ENCODE assay signal across 8 mouse cellular contexts in genomic region chr11:74837056-74837693, GRCm38 (mm10). TPM values are rescaled to one million over a fixed set of nuclear protein-coding genes. Genes with fewer than 3 reads are reported as not detected.
DNase-seq lines count a peak whose midpoint lies in the region; ATAC-seq and TF ChIP-seq lines count a peak whose summit lies in the region.

No protein-coding gene starts in this region.

- TF ChIP-seq POLR2A in ES-Bruce4 (IDR thresholded peaks at IDR 0.05; ENCODE audit: insufficient read depth, low read length): no peak

- peak overlapping the region; percentile 97 to 99 for H3K27ac ChIP-seq in heart, embryonic 14.5 days (replicated peaks in 1 of 2; ENCODE audit: control insufficient read depth in 1 of 2, insufficient read depth in 1 of 2, low read depth in 2 of 2, low read length in 2 of 2)
- H3K27ac ChIP-seq in ES-Bruce4 (ENCODE audit: insufficient read depth, low read length): peak overlapping the region; percentile 43
- H3K27ac ChIP-seq in forebrain, embryonic 16.5 days (ENCODE audit: low read length): peak overlapping the region; percentile 69; the same call in 1 of the 2 replicates

- peak overlapping the region; percentile 56 to 64 for H3K4me3 ChIP-seq in heart, embryonic 14.5 days (ENCODE audit: control insufficient read depth in 1 of 2, insufficient read depth in 1 of 2, low read depth in 1 of 2, low read length in 2 of 2)
- H3K4me3 ChIP-seq in ES-Bruce4 (ENCODE audit: low read depth, low read length): peak overlapping the region; percentile 73
- H3K4me3 ChIP-seq in forebrain, embryonic 16.5 days (replicated peaks; ENCODE audit: low read length): peak overlapping the region; percentile 53

- H3K4me1 ChIP-seq in heart, embryonic 14.5 days (ENCODE audit: control insufficient read depth in 2 of 2, insufficient read depth in 2 of 2, low read length in 2 of 2): peaks cover 40 to 51% of the 10 kb centered on the region in 2 experiments
- peaks cover 18% of the 10 kb centered on the region for H3K4me1 ChIP-seq in ES-Bruce4 (ENCODE audit: control insufficient read depth, insufficient read depth, low read length)
- peaks cover 33% of the 10 kb centered on the region for H3K4me1 ChIP-seq in forebrain, embryonic 16.5 days (replicated peaks; ENCODE audit: control insufficient read depth, insufficient read depth, low read length)

- H3K4me2 ChIP-seq in heart, embryonic 14.5 days (ENCODE audit: low read length): peak overlapping the region; percentile 92
- H3K4me2 ChIP-seq in forebrain, embryonic 16.5 days (ENCODE audit: low read length): peak overlapping the region; percentile 77

- DNase-seq in heart, adult 18-20 months: no peak
- no peak for DNase-seq in urinary bladder, postnatal 4 days (ENCODE audit: low spot score in 2 of 2)
- no peak for DNase-seq in cerebellum, adult 9-11 months
- no peak for DNase-seq in layer of hippocampus, adult 9-10 months (ENCODE audit: low spot score)

- H3K9ac ChIP-seq in heart, embryonic 14.5 days (ENCODE audit: low read length): peak overlapping the region; percentile 80
- H3K9ac ChIP-seq in ES-Bruce4 (ENCODE audit: low read depth, poor library complexity, severe bottlenecking): peak overlapping the region; percentile 64
- no peak overlapping the region for H3K9ac ChIP-seq in forebrain, embryonic 16.5 days (replicated peaks; ENCODE audit: low read depth, low read length)

- no peaks in the 10 kb centered on the region for H3K27me3 ChIP-seq in heart, embryonic 14.5 days (ENCODE audit: control insufficient read depth, insufficient read depth, low read length)
- no peaks in the 10 kb centered on the region for H3K27me3 ChIP-seq in ES-Bruce4 (ENCODE audit: control insufficient read depth, insufficient read depth, low read length, poor library complexity, severe bottlenecking)
- no peaks in the 10 kb centered on the region for H3K27me3 ChIP-seq in forebrain, embryonic 16.5 days (replicated peaks; ENCODE audit: control insufficient read depth, insufficient read depth, low read length)

- WGBS in heart, embryonic 14.5 days: 49% methylated on average over 16 of the region's 16 CpGs
- 43% methylated on average over 16 of the region's 16 CpGs for WGBS in forebrain, embryonic 16.5 days

- no peak for TF ChIP-seq EP300 in ES-Bruce4 (IDR thresholded peaks at IDR 0.05; ENCODE audit: insufficient read depth, low read depth, low read length)

- no peak for TF ChIP-seq CTCF in ES-Bruce4 (IDR thresholded peaks at IDR 0.05; ENCODE audit: low read depth, low read length)

- ATAC-seq in heart, embryonic 14.5 days (ENCODE audit: insufficient number of reproducible peaks, insufficient read depth, low FRiP score, low read depth): no peak
- 0 out of 2 replicates have a peak, but pooled peaks have one; percentile 0 for ATAC-seq in forebrain, embryonic 16.5 days
- ATAC-seq in megakaryocyte, adult 5-6 weeks (ENCODE audit: poor library complexity, severe bottlenecking): peak; percentile 25

- no peaks in the 10 kb centered on the region for H3K9me3 ChIP-seq in heart, embryonic 14.5 days (ENCODE audit: control insufficient read depth, low read length)
- H3K9me3 ChIP-seq in ES-Bruce4 (replicated peaks; ENCODE audit: control insufficient read depth, insufficient read depth, low read length, poor library complexity, severe bottlenecking): no peaks in the 10 kb centered on the region
- no peaks in the 10 kb centered on the region for H3K9me3 ChIP-seq in forebrain, embryonic 16.5 days (ENCODE audit: control insufficient read depth, low read length)

- H3K36me3 ChIP-seq in heart, embryonic 14.5 days (ENCODE audit: control insufficient read depth, insufficient read depth, low read length): peaks cover 10% of the 10 kb centered on the region
- H3K36me3 ChIP-seq in ES-Bruce4 (ENCODE audit: control insufficient read depth, insufficient read depth, low read length, poor library complexity, severe bottlenecking): no peaks in the 10 kb centered on the region
- no peaks in the 10 kb centered on the region for H3K36me3 ChIP-seq in forebrain, embryonic 16.5 days (ENCODE audit: control insufficient read depth, insufficient read depth)

RNA-seq across cellular contexts. Expression of gene Mnt, which starts 6.5 kb away (rescaled TPM):
- polyA plus RNA-seq in heart, embryonic 14.5 days (2014; fragmentation: Nextera tagmentation; extraction: Ambion mirVana): 3.5 and 3.7 TPM in 2 replicates
- 1 to 10 TPM; 5.8 to 6.3 TPM for total RNA-seq in heart, adult 18-20 months (2021)
- polyA plus RNA-seq in ES-Bruce4 (2011; ENCODE audit: insufficient read depth, insufficient read length, low read depth, missing spikeins): 15.4 and 17.1 TPM in 2 replicates
- polyA plus RNA-seq in forebrain, embryonic 16.5 days (2015; fragmentation: Nextera tagmentation; extraction: Ambion mirVana): 8.6 and 9.2 TPM in 2 replicates
- total RNA-seq in megakaryocyte, adult 5-6 weeks (2015): 14.5 and 17.0 TPM in 2 replicates
- total RNA-seq in megakaryocyte, adult 5-6 weeks (2017): 3.8 and 6.1 TPM in 2 replicates

RNA-seq across cellular contexts. Expression of gene Sgsm2, which starts 59.7 kb away (rescaled TPM):
- polyA plus RNA-seq in heart, embryonic 14.5 days (2014; fragmentation: Nextera tagmentation; extraction: Ambion mirVana): 4.9 and 5.3 TPM in 2 replicates
- total RNA-seq in heart, adult 18-20 months (2021): 1 to 10 TPM; 5.3 to 5.7 TPM
- 17.4 and 21.2 TPM in 2 replicates for polyA plus RNA-seq in ES-Bruce4 (2011; ENCODE audit: insufficient read depth, insufficient read length, low read depth, missing spikeins)
- 13.1 and 18.2 TPM in 2 replicates for polyA plus RNA-seq in forebrain, embryonic 16.5 days (2015; fragmentation: Nextera tagmentation; extraction: Ambion mirVana)
- 0.64 and 1.1 TPM in 2 replicates for total RNA-seq in megakaryocyte, adult 5-6 weeks (2015)
- total RNA-seq in megakaryocyte, adult 5-6 weeks (2017): 1.2 and 1.6 TPM in 2 replicates

Comparison
In these comparisons a context has a peak if more than half of its experiments do, and no peak if none do; other contexts are left out.
1. H3K27ac ChIP-seq: peak in every context shown above with its lines; median percentile 98 in heart, embryonic 14.5 days; 69 in forebrain, embryonic 16.5 days; 43 in ES-Bruce4.